Mouse (Mus musculus) adipocyte (in vitro differentiated cells): ENCODE results near the gene Zfp423.

Experiments
- DNase-seq: peaks from one replicate; pipeline ENCODE4 v3.0.0-alpha.2; 2016; ENCODE audit warnings: low spot score

Gene Zfp423

DNA sequence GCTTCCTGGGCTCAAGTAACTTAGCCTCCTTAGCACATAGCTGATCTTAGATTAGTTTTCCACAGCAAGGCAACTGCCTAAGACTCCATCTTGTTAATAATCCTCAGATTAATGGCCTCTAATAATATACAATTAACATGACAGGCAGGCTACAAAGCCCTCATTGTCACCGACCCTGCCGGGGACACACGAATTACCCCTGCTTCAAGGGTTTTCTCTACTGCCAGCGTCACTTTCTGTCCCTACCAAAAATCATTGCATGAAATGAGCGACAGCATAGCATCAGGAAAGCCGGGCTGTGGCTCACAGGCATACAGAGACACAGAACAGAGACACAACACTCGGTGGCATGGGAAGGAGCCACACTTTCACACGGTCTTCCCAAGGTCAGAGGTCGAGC lies 262.3 kb downstream of the Zfp423 start:
- DNase-seq = no peak

DNA sequence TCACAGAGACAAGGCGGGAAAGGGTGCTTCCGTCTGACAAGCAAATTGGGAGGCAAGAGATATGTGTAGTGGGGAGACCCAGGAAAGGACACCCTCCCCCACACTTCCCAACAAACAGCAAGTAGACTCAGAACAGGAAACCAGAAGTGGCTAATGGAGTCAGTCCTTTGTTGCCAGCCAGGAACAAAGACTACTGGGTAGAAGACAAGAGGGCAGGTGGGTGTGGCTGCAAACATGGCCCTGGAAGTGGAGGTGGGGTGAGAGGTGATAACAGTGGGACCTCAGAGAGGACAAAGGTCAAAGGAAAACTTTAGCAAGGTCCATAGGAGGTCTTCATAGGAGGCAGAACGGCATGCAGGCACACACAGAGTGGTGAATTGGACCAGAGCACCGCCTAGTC lies 265.7 kb downstream of the Zfp423 start:
- DNase-seq = no peak

DNA sequence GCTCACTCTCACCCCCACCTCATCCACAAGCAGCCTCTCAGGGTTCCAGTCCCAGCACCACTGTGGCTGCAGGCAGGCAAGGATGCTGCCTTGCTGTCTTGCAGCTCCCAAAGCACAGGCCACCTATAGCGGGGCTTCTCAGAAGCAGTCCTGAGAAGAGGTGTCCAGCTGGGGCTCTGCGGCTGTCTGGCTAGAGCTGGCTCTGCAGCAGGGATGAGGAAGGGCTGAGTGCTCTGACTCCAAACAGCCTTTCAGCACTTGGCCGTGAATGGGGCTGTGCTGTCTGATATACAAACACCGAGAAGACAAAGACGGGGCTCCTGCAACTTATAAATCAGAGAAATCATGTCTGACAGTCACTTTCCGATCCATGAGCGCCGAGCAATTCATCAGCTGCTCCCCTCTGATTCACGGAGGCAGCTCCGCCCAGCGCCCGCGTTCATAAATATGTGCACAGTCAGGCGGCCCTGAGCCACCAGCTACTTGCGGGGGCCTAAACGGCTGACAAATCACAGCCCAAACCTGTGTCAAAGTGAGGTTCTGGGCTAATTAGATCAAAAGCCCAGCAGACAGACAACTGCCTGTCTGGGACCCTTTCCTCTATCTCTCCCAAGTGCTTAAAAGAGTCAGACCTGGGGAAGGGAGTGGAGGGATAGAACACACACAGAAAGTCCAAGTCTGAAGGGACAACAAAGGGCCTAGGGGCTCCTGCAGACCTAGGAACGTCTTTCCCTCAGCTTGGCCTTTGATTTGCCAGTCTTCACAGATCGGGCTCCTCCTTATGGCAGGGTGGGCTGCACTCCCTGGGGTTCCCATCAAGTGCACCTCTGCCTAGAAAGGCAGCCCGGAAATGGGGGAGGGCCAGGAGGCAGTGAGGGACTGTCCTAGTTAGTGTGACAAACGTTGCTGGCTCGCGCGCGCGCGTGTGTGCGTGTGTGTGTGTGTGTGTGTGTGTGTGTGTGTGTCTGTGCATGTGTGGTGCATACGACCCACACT lies 269.0 kb downstream of the Zfp423 start:
- no peak for DNase-seq

DNA sequence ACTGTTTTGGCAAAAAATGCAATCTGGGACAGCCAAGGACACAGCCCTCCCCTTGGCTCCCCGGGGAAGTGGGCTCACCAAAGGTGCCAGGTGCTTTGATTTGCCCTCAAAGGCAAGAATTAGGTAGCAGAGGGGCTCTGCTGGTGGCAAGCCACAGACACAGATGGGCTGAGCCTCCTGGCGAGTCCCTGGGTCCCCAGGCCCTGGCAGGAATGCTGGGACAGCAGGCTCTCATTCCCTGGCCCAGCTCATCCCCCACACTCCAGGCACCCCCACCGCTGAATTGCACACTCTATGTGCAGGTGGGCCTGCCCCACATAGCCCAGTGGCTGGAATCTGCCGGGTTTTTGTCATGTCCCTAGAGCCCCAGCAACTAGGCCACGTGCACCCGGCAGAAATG lies 270.2 kb downstream of the Zfp423 start:
- no peak for DNase-seq

DNA sequence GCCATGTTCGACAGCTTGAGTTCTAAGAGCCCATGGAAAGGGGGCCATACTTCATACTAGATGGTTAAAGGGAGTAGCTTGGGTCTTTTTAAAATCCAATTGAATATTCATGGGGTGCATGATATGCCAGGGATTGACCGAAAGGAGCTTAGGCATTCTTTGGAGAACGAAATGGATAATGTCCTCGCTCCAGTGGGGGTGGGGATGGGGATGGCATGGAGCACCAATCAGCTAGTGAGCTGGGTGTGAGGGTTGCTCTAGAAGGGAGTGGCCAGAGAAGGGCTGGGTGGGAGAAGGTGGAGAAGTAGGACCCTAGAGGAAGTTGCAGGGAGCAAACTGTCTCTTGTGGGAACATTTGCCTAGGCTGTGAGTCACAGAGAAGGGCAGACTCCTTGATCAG lies 271.0 kb downstream of the Zfp423 start:
- no peak for DNase-seq

DNA sequence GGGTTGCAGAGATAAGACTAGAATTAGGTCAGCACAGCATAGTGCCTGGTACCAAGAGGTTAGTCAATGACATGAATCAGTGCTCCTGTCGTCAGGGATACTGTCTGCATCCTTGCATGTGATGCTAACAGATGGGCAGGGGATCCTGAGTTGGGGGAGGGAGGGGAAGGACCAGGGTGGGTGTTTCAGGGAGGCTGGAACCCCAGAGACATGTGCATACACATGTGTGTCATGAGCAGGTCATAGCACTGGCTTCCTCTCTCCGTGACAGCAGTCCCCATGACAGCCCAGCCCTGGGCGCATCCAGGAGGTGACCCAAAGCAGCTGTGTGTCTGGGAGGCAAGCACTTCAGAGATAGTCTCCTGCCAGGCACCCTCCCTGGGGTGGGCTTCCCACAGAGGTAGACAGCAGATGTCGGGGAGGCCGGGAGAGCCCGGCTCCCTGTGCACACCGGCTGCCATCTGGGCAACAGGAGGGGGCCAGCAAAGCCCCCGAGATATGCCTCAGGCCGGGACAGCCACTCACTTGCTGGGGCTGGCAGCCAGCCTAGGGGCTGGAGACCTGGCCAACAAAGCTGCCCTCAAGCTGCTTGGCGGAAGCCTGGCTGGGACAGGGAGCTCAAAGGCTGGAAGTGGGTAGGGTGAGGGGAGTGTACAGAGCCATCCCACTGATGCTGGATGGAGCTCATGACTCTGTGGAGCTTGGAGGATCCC lies 272.3 kb downstream of the Zfp423 start:
- DNase-seq = no peak

DNA sequence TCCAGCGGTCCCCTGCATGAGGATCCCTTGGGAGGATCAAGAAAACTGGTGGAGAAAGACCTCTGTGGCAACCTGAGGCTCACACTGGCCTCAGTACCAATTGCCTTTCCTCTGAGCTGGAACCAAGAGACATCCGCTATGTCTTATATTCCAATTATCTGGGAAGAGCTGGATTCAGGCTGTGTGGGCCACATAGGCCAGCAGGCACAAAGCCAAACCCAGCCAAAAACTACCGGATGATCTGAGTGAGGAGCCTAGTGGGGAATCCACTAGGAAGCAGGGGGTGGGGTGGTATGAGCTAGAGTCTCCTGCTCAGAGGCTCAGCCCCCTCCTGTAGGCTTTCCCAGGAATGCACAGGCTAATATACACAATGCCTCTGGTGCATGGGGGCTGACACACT lies 273.4 kb downstream of the Zfp423 start:
- no peak for DNase-seq

DNA sequence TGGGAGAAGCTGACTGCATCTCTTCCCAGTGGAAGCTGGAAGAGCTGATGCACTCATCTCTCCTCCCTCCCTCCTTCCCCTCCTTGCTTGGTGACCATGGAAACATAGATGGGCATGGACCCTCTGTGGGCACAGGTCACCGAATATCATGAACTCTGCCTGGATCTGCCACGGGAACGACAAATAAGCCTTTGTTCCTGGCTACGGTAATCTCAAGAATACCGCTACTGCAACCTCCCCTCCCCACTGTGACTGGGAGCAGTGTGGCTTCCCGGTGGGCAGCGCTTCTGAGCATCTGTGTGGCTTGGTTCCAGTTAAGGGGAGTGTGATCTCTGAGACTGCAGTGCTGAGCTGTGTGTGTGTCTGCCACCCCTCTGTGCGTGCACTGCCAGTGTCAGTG lies 274.0 kb downstream of the Zfp423 start:
- DNase-seq = no peak

DNA sequence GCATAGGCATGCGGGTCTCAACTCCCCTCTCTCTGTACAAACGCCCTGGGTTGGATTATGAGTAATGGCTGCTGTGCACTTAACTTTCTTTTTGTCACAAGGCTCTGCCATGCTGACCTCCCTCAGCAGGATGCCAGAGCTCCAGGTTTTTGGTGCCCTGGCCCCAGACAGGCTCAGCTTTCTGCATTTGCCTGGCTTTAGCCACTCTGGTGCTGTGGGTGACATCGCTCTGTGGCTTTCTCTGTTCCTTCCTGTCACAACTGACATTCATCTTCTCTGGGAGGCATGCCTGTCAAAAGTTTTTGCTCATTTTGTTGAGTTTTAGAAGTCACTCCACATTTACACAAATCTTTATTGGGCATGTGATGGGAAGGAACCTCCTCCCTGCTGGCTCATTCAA lies 277.3 kb downstream of the Zfp423 start:
- DNase-seq = no peak

DNA sequence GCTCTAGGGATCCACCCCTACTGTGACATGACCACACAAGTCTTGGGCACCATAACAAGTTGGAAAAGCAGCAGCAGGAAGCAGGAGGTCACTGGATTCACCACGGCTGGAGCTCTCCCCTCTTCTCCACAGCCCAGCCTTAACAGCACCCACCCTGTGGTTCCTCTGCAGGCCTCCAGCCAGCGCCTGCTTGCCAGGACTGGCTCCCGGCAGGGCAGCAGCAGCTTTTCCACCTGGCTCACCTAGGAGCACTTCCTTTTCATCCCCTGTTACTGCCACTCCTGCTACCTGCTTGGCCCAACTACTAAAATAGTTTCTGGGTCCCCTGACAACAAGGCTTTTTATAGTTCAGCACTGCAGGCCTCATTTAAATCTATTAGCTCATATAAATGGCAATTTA lies 279.4 kb downstream of the Zfp423 start:
- no peak for DNase-seq

DNA sequence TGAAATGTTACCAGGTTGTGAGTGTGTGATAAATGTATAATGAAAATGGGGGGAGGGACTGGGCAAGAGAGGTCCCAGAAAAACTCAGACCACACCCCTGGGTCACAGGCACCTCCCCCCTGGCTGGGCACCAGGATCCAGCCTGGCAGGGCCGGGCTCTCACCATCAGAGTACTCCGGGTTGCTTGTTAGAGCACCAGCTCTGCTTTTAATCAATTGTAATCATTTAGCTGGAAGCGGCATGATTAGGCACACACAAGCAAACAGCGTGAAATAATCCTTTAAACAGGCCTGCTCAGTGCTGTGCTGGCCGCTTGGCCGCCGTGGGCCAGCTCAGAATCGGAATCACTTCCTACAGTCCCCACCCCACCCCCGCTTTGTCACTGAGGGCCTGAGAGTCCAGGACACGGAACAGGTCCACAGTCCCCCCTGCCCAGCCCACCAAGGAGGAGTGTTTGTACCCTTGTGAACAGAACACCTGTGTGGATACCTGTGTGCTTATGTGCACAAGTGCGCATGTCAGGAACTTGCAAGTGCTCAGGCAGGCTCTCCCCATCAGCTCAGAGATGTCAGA lies 279.9 kb downstream of the Zfp423 start:
- DNase-seq = no peak

DNA sequence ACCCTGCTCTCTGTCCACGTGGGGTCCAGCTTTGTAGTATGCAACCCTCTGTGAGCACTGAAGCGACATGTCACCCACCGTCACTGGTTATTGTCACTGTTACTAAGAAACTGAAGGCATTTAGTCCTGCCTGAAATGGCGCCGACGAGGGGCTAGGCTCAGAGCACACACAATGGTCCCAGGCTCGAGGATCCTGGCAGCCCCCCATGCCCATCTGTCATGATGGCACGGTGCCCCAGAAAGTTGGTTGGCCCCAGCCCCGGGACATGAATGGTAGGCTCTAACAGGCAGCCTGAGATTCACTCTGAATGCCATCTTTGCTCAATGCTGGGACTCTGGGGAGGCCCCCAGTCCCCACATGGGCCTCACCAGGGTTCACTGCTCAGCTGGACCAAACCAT lies 284.0 kb downstream of the Zfp423 start:
- DNase-seq = no peak

DNA sequence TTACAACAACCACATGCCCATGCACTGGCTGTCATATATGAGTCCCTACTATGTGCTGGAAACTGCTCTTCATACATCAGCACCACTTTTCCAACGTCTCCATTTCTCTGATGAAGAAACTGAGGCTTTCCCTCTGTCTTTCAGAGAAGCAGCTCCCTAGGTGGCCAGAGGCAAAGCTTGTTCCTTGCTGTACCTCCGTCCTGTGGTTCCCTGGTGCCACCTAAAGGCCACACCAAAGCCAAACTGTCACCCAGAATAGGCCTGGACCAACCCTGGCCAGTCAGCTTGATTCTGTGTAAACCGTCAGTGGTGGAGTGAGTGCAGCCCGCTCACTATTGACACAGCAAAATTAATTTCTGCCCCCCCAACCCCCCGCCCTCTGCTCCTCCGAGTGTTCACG lies 285.2 kb downstream of the Zfp423 start:
- no peak for DNase-seq

DNA sequence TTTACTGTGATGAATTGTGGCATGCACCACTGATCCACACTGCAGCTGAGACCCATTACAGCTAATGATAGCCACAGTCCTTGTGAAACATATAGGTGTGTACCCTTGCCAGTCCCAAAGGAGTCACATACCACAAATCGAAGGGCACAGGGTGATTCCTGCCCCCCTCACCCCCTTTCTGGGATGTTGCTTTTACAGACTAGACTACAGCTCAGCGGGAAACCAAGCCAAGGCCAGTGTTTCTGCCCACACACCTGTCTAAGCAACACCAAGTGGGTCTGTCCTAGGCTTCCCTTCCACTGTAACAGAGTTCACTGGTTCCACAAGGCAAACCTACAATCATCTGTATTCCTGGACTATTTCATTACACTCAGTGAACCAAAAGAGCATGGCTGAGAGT lies 287.2 kb downstream of the Zfp423 start:
- no peak for DNase-seq

DNA sequence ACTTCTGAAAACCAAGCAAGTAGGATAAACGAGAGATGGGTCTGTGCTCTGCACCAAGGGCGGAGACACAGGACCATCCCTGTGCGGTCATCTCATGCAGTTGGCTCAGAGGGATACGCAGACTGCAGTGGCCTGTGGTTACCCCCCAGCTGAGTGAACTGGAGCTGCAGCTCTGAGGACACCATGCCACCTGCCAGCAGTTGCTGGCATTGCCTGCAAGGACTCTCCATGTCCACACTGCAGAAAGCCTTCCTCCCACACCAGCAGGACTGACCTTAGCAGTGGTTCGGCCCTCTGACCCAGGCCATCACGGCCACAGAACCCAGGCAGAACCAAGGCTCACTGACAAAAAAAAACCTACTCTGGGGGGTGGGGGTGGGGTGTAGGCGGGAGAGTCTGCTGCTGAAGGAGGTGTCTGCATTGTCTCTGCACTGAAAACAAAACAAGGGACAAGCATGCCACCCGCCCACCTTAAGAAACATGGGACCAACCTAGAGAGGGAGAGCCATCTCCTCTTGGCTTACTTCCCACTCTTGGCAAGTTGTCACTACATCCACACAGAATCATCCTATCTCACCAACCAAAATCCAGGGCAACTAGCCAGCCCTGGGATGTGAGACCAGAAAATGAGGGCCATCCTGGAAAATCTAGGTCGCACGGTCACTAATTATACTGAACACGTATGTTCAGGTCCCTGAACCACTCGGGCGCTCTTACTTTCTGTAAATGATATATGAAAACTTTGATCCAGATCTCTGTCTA lies 288.0 kb downstream of the Zfp423 start:
- no peak for DNase-seq

DNA sequence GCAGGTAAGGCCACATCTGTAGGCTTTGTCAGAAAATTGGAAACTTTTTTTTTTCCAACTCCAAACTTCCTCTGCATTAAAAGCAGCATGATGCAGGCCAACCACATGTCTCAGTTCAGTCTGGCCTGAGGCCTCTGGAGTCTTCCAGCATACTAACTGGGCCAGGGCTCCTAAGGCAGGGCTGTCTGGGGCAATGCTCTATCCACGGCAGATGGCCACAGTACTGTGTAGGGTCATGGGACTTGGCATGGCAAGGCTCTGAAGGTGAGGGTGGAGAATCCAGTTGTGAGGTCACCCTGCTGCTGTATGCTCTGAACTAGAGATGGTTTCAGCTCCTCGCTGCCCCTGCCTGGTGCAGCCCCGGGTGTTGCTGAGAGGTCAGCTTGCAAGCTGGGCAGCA lies 289.2 kb downstream of the Zfp423 start:
- DNase-seq = no peak

DNA sequence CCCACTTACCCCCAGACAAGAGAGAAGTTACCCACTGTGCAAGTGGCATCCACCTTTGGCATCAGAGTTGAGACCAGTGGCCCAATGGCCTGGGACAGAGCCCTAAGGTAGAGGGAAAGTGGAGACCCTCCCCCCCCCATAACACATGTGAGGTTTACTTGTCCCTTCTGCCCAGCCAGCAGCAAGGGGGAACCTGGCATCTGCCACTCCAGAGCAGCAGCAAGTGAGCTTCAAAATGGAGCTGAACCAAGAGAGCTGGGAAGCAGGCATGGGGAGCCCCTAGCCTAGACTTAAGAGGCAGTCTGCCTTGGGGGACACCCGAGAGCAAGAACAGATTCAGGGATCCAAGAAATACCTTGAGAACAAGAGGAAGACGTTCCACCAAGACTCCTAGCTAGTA lies 290.7 kb downstream of the Zfp423 start:
- no peak for DNase-seq

DNA sequence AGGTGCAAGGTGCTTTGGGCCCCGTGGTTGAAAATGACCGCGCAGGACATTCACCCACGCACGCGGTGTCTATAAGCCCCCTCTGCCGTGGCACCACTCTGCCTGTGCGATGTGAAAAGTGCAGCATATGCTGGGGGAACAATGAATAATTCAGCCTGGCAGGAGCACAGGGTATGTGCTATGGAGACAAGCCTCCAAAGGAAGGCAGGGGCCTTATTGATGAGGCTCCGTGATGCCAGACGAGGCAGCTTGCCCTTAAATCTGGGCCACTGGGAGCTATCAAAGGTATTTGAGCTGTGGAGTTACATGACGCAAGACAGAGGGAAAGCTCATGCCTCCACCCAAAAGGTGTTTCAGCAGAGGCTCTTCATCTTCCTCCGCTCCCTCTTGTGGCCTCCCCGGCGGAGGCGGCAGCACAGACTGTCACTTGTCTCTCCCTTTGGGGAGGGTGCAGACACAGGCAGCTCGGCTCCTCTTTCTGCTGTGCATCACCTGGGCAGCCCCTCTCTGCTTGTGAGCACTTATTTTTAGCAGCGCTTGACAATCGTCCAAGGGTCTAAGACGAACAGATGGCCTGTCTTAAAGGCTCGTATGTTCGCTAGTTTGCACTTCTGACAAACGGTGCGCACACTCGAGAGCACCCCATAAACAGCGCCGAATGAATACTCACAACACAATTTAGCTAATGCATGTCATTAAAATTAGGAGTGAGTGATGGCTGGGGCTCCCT lies 291.3 kb downstream of the Zfp423 start:
- no peak for DNase-seq

DNA sequence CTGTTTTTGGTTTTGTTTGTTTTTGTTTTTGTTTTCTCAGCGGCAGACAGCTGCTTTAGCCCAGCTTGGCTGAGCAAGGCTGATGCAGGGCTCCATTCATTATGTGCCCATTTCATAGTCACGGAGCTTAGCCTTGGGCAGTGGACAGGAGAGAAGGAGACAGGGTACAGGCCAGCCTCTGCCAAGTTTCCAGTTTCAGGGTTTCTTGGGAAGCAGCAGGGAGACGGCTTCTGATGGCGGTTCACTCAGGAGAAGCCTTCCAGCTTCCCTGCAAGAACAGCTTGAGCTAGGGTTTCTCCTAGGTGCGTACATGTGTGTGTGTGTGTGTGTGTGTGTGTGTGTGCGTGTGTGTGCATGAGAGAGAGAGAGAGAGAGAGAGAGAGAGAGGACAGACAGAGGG lies 292.1 kb downstream of the Zfp423 start:
- no peak for DNase-seq

DNA sequence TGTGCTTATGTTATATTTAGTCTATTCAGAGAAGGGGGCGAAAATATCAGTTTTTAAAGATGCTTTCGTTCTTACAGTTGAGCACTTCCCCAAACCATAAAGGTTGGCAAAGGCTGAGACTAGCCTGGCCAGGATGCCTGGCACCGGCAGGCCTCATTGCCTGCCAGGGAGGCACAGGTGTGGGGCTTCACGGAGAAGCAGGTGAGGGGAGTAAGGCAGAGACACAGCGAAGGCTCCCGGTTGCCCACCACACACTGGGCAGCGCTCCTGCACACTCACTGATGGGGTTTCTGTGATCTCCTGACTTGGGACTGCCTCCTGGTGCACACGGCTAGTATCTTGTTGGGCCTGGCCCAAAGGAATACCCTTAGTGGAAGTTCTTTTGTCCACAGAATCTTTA lies 294.1 kb downstream of the Zfp423 start:
- no peak for DNase-seq

DNA sequence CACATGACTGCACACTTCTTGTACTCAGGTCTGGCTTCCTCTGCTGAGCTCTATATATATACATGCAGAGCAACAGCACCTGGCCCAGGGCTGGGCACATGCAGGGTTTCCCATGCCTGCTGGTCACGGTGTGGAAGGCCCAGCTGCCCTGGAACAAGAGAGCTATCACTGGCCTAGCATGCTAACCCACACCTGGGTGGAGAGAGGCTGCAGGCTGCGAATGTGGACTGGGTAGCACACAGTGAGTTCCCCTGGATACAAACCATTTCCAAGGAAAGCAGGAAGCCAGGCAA lies 295.2 kb downstream of the Zfp423 start:
- DNase-seq = no peak
